Mouse (Mus musculus): ENCODE results near the gene Enox1. TPM values are rescaled to one million over a fixed set of nuclear protein-coding genes. Genes with fewer than 3 reads are reported as not detected.
"Not testable (repeated sequence)": the region's sequence is repeated elsewhere in the genome, so short reads cannot be mapped to it uniquely, and the experiment has no call there.

The Enox1 gene
- under 1 TPM; 0.78 to 0.80 TPM for total RNA-seq (2021)
- 0.23 and 0.47 TPM in 2 replicates for polyA plus RNA-seq (2012; rRNA removed)
- long read RNA-seq, partial matches to known transcripts = 0 of 2 reads
- long read RNA-seq, other reads (novel, unspliced or antisense) = 2 of 2 reads

DNA sequence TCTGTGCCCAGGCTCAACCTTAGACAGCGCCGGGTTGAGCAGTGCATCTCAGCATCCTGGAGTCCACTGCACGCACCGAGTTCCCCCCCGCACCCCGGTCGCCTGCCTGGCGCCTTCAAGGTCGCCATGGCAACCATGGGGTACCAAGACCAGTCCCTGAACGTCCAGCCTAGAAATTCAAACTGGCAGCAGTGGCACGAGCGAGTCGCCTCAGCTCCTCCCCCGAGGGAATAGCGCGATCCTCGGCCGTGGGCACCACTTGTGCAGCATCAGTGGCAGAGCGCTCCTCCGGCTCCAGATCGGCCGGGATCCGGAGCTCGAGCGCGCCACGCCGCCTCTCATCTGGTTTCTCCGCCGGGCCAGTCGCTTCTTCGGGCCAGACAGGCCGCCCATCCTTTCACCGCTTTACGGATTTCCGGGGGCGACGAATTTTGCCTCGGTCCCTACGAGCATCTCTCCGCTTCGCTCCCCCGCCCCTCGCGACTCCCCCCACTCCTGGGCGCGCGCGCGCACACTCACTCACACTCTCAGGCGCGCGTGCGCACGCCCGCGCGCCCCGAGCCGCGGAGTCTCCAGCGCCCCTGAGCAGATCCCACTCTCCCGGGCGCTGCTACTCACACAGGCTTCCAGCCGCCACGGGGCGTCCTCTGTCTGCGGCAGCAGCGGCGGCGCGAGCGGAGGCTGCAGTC, at the start of gene Enox1:
Gene Enox1 (plus strand): TSS at position 542 of the 689 bp plus-strand sequence.
- DNase-seq = peak; percentile 47 to 58
- Histone ChIP-seq H3K36me3 (ENCODE audit: control insufficient read depth, insufficient read depth, low read length) (no peaks in the 10 kb centered on the region), H3K9ac (ENCODE audit: low read depth, low read length) (peak within 1 kb of the TSS; percentile 64), H3K4me1 (ENCODE audit: control insufficient read depth, insufficient read depth, low read length) (no peaks in the 10 kb centered on the region), H3K4me3 (peak within 1 kb of the TSS; percentile 49), H3K27ac (no peak within 1 kb of the TSS), H3K79me2 (replicated peaks; ENCODE audit: control insufficient read depth, insufficient read depth, low read length) (no peaks in the 10 kb centered on the region), H3K27me3 (ENCODE audit: control insufficient read depth, insufficient read depth, low read length) (peaks cover 13% of the 10 kb centered on the region)
- intact Hi-C loops (cut with DNase I) = loop anchor here (10.0 kb wide), 1 partner anchor 98 kb away; no protein-coding TSS in a partner anchor
- TF ChIP-seq CTCF (IDR thresholded peaks at IDR 0.05) = peak; percentile 22
- no peak for TF ChIP-seq POLR2A (IDR thresholded peaks at IDR 0.05; ENCODE audit: insufficient read depth, low read depth, low read length)
- TF ChIP-seq EP300 (IDR thresholded peaks at IDR 0.05; ENCODE audit: insufficient read depth, low read depth, low read length) = no peak
- 1% methylated on average over 73 of the region's 73 CpGs for WGBS

DNA sequence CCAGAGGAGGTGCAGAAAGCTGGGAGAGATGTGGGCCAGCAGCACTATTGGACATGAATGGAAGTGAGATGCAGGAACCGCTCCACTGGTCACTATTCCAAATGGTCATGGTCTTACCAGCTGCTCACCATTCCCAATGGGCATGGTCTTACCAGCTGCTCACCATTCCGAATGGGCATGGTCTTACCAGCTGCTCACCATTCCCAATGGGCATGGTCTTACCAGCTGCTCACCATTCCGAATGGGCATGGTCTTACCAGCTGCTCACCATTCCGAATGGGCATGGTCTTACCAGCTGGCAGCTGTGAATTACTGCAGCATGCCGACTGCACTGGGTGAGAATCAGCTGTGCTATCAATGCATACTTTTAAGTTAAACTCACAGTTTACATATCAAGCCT, 45.9 kb upstream of the Enox1 start:
- intact Hi-C loops (cut with DNase I); H3K27me3 ChIP-seq (ENCODE audit: control insufficient read depth, insufficient read depth, low read length); H3K36me3 ChIP-seq (ENCODE audit: control insufficient read depth, insufficient read depth, low read length); DNase-seq; H3K79me2 ChIP-seq (replicated peaks; ENCODE audit: control insufficient read depth, insufficient read depth, low read length); H3K27ac ChIP-seq; H3K4me1 ChIP-seq (ENCODE audit: control insufficient read depth, insufficient read depth, low read length); H3K9ac ChIP-seq (ENCODE audit: low read depth, low read length); H3K4me3 ChIP-seq: not testable (repeated sequence)
- 91% methylated on average over 5 of the region's 5 CpGs for WGBS

DNA sequence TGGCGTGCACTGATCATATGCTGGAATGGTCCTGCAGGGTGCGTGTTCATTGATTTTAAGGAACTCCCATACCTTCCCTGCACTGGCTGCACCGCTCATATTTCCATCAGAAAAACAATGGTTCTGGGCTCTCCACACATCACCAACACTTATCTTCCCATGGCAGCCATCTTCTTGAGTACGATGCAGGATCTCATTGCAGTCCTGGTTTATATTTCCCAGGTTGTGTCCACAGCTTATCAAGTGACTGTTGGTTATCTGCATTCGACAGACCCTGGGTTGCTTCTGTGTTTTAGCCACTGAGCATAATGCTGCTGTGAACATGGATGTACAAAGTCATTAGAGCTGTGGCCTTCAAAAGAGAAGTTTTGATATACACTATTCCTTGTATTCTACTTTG, 26.0 kb upstream of the Enox1 start:
- TF ChIP-seq POLR2A (IDR thresholded peaks at IDR 0.05; ENCODE audit: insufficient read depth, low read depth, low read length) (no peak), EP300 (IDR thresholded peaks at IDR 0.05; ENCODE audit: insufficient read depth, low read depth, low read length) (no peak), CTCF (IDR thresholded peaks at IDR 0.05) (no peak)
- intact Hi-C loops (cut with DNase I) = no loop called here
- WGBS = 76% methylated on average over 5 of the region's 5 CpGs
- Histone ChIP-seq H3K9ac (ENCODE audit: low read depth, low read length) (no peak overlapping the region), H3K4me3 (no peak overlapping the region), H3K27me3 (ENCODE audit: control insufficient read depth, insufficient read depth, low read length) (no peaks in the 10 kb centered on the region), H3K27ac (no peak overlapping the region), H3K36me3 (ENCODE audit: control insufficient read depth, insufficient read depth, low read length) (no peaks in the 10 kb centered on the region), H3K79me2 (replicated peaks; ENCODE audit: control insufficient read depth, insufficient read depth, low read length) (no peaks in the 10 kb centered on the region), H3K4me1 (ENCODE audit: control insufficient read depth, insufficient read depth, low read length) (no peaks in the 10 kb centered on the region)
- no peak for DNase-seq

GRCm38 (mm10) chr14:77136936-77137335, 19.6 kb upstream of the Enox1 start:
- H3K27me3 ChIP-seq (ENCODE audit: control insufficient read depth, insufficient read depth, low read length) = no peaks in the 10 kb centered on the region
- H3K9ac ChIP-seq (ENCODE audit: low read depth, low read length) = no peak overlapping the region
- no peak overlapping the region for H3K27ac ChIP-seq
- intact Hi-C loops (cut with DNase I) = no loop called here
- H3K4me1 ChIP-seq (ENCODE audit: control insufficient read depth, insufficient read depth, low read length) = peaks cover 1% of the 10 kb centered on the region; the same call in 1 of the 2 replicates
- H3K79me2 ChIP-seq (replicated peaks; ENCODE audit: control insufficient read depth, insufficient read depth, low read length) = no peaks in the 10 kb centered on the region
- 48% methylated on average over 6 of the region's 6 CpGs for WGBS
- H3K4me3 ChIP-seq = no peak overlapping the region
- no peak for DNase-seq
- H3K36me3 ChIP-seq (ENCODE audit: control insufficient read depth, insufficient read depth, low read length) = no peaks in the 10 kb centered on the region
- no peak for TF ChIP-seq EP300 (IDR thresholded peaks at IDR 0.05; ENCODE audit: insufficient read depth, low read depth, low read length)
- no peak for TF ChIP-seq CTCF (IDR thresholded peaks at IDR 0.05)
- no peak for TF ChIP-seq POLR2A (IDR thresholded peaks at IDR 0.05; ENCODE audit: insufficient read depth, low read depth, low read length)

GRCm38 (mm10) chr14:77141324-77142282, 15.0 kb upstream of the Enox1 start:
- TF ChIP-seq CTCF (IDR thresholded peaks at IDR 0.05) = peak; percentile 84
- TF ChIP-seq POLR2A (IDR thresholded peaks at IDR 0.05; ENCODE audit: insufficient read depth, low read depth, low read length) = no peak
- no peak for TF ChIP-seq EP300 (IDR thresholded peaks at IDR 0.05; ENCODE audit: insufficient read depth, low read depth, low read length)
- intact Hi-C loops (cut with DNase I) = loop anchor here (1.0 to 5.0 kb wide), 4 partner anchors 701 to 1146 kb away; no protein-coding TSS in a partner anchor
- Histone ChIP-seq H3K27me3 (ENCODE audit: control insufficient read depth, insufficient read depth, low read length) (no peaks in the 10 kb centered on the region; the same call in 1 of the 2 replicates), H3K36me3 (ENCODE audit: control insufficient read depth, insufficient read depth, low read length) (no peaks in the 10 kb centered on the region), H3K4me3 (no peak overlapping the region), H3K9ac (ENCODE audit: low read depth, low read length) (no peak overlapping the region), H3K79me2 (replicated peaks; ENCODE audit: control insufficient read depth, insufficient read depth, low read length) (no peaks in the 10 kb centered on the region), H3K27ac (no peak overlapping the region), H3K4me1 (ENCODE audit: control insufficient read depth, insufficient read depth, low read length) (peaks cover 1% of the 10 kb centered on the region; the same call in 1 of the 2 replicates)
- DNase-seq = peak; percentile 46 to 66
- WGBS = 26% methylated on average over 17 of the region's 17 CpGs
